Comparison of ENCODE assay signal across 23 mouse cellular contexts in genomic region chr2:34927320-34927719, GRCm38 (mm10). TPM values are rescaled to one million over a fixed set of nuclear protein-coding genes. Genes with fewer than 3 reads are reported as not detected.
"Had no signal": no experiment of that assay in that cellular context is flagged by ENCODE, and none has a peak within 500 bp of the region (broad histone marks: within the 10 kb centered on the region; RNA-seq: fewer than 3 reads in every experiment).

No protein-coding gene starts in this region.

- H3K27ac ChIP-seq: kidney, postnatal 0 days; limb, embryonic 10.5 days; limb, embryonic 13.5 days; liver, embryonic 12.5 days; liver, embryonic 15.5 days; lung, embryonic 15.5 days; midbrain, embryonic 10.5 days; midbrain, embryonic 13.5 days; neural tube, embryonic 13.5 days had no signal

- H3K27me3 ChIP-seq: liver, embryonic 15.5 days; lung, embryonic 15.5 days; midbrain, embryonic 13.5 days; neural tube, embryonic 13.5 days had no signal

- H3K4me3 ChIP-seq: limb, embryonic 10.5 days; limb, embryonic 13.5 days; liver, embryonic 12.5 days; liver, embryonic 15.5 days; lung, embryonic 15.5 days; megakaryocyte, embryonic 14.5 days; midbrain, embryonic 10.5 days; midbrain, embryonic 13.5 days; myocyte; neural tube, embryonic 13.5 days had no signal

- ATAC-seq: inflammation-experienced regulatory T-cells, adult 6 months; liver, embryonic 12.5 days; midbrain, embryonic 13.5 days; midbrain, embryonic 16.5 days had no signal

- H3K36me3 ChIP-seq: limb, embryonic 10.5 days; limb, embryonic 13.5 days; liver, embryonic 12.5 days; liver, embryonic 15.5 days; lung, embryonic 15.5 days; midbrain, embryonic 10.5 days; midbrain, embryonic 13.5 days; neural tube, embryonic 13.5 days had no signal

- H3K4me1 ChIP-seq: liver, embryonic 12.5 days; liver, embryonic 15.5 days; lung, embryonic 15.5 days; megakaryocyte, embryonic 14.5 days; midbrain, embryonic 10.5 days; midbrain, embryonic 13.5 days; neural tube, embryonic 13.5 days had no signal

- H3K4me2 ChIP-seq: limb, embryonic 13.5 days; liver, embryonic 12.5 days; liver, embryonic 15.5 days; lung, embryonic 15.5 days; midbrain, embryonic 13.5 days; neural tube, embryonic 13.5 days had no signal

- DNase-seq: kidney, adult 18-20 months; kidney, adult 9 months; kidney, postnatal 4 days; liver; lung, adult 18-20 months; lung, postnatal 10 days; lung, postnatal 36 days had no signal

- H3K9ac ChIP-seq: limb, embryonic 13.5 days; liver, embryonic 12.5 days; liver, embryonic 15.5 days; lung, embryonic 15.5 days; midbrain, embryonic 13.5 days; neural tube, embryonic 13.5 days had no signal

- H3K9me3 ChIP-seq: limb, embryonic 10.5 days; limb, embryonic 13.5 days; liver, embryonic 12.5 days; liver, embryonic 15.5 days; lung, embryonic 15.5 days; megakaryocyte, embryonic 14.5 days; midbrain, embryonic 10.5 days; midbrain, embryonic 13.5 days; neural tube, embryonic 13.5 days had no signal

RNA-seq across cellular contexts. Expression of gene Traf1, which starts 34.3 kb away (rescaled TPM):
- polyA plus RNA-seq: limb, embryonic 10.5 days had no signal

RNA-seq across cellular contexts. Expression of gene Cutal, which starts 53.1 kb away (rescaled TPM):
- total RNA-seq: monocyte, adult 5-6 weeks; neutrophil, adult 5-6 weeks had no signal
- polyA plus RNA-seq: inflammation-experienced regulatory T-cells, adult 6 months; myocyte; spleen, adult 2 months had no signal
